Mouse (Mus musculus): ENCODE measurements around the gene Rem1. TPM values are rescaled to one million over a fixed set of nuclear protein-coding genes. Genes with fewer than 3 reads are reported as not detected.

The Rem1 gene
- polyA plus RNA-seq, 1 experiment from 2014 or later: 13.2 TPM

- no peaks in the 10 kb centered on the region for H3K9me3 ChIP-seq (ENCODE audit: control insufficient read depth, low read length)
- H3K36me3 ChIP-seq (ENCODE audit: control insufficient read depth, insufficient read depth, low read length): peaks cover 93% of the 10 kb centered on the region
- no peak overlapping the region for H3K4me3 ChIP-seq (ENCODE audit: control insufficient read depth in 1 of 2, insufficient read depth in 1 of 2, low read depth in 1 of 2, low read length in 2 of 2)
- H3K9ac ChIP-seq (ENCODE audit: low read length): no peak overlapping the region
- 60% methylated on average over 3 of the region's 3 CpGs for WGBS
- peaks cover 7 to 26% of the 10 kb centered on the region in 2 experiments; a peak in 3 of 4 replicates for H3K4me1 ChIP-seq (ENCODE audit: control insufficient read depth in 2 of 2, insufficient read depth in 2 of 2, low read length in 2 of 2)
- no peak for ATAC-seq (ENCODE audit: insufficient number of reproducible peaks, insufficient read depth, low FRiP score, low read depth)
- no peak overlapping the region for H3K4me2 ChIP-seq (ENCODE audit: low read length)
- no peak overlapping the region for H3K27ac ChIP-seq (replicated peaks in 1 of 2; ENCODE audit: control insufficient read depth in 1 of 2, insufficient read depth in 1 of 2, low read depth in 2 of 2, low read length in 2 of 2)
- H3K27me3 ChIP-seq (ENCODE audit: control insufficient read depth, insufficient read depth, low read length): no peaks in the 10 kb centered on the region
These were observed 51.6 kb downstream of the Rem1 start for GRCm38 (mm10) chr2:152678302-152678701.

- H3K36me3 ChIP-seq (ENCODE audit: control insufficient read depth, insufficient read depth, low read length): peaks cover 96% of the 10 kb centered on the region
These were observed 52.2 kb downstream of the Rem1 start for GRCm38 (mm10) chr2:152678925-152679324.

GRCm38 (mm10) chr2:152679701-152680355, 53.1 kb downstream of the Rem1 start:
- H3K4me3 ChIP-seq (ENCODE audit: control insufficient read depth in 1 of 2, insufficient read depth in 1 of 2, low read depth in 1 of 2, low read length in 2 of 2): no peak overlapping the region
- no peaks in the 10 kb centered on the region for H3K27me3 ChIP-seq (ENCODE audit: control insufficient read depth, insufficient read depth, low read length)
- WGBS: 76% methylated on average over 8 of the region's 8 CpGs
- peaks cover 98% of the 10 kb centered on the region for H3K36me3 ChIP-seq (ENCODE audit: control insufficient read depth, insufficient read depth, low read length)
- H3K4me1 ChIP-seq (ENCODE audit: control insufficient read depth in 2 of 2, insufficient read depth in 2 of 2, low read length in 2 of 2): peaks cover 4 to 17% of the 10 kb centered on the region in 2 experiments; a peak in 3 of 4 replicates
- H3K27ac ChIP-seq (replicated peaks in 1 of 2; ENCODE audit: control insufficient read depth in 1 of 2, insufficient read depth in 1 of 2, low read depth in 2 of 2, low read length in 2 of 2): peak overlapping the region; percentile 4 to 6; a peak in 1 of 4 replicates
- no peak for ATAC-seq (ENCODE audit: insufficient number of reproducible peaks, insufficient read depth, low FRiP score, low read depth)
- peak overlapping the region; percentile 30 for H3K9ac ChIP-seq (ENCODE audit: low read length)
- no peaks in the 10 kb centered on the region for H3K9me3 ChIP-seq (ENCODE audit: control insufficient read depth, low read length)
- no peak overlapping the region for H3K4me2 ChIP-seq (ENCODE audit: low read length)

More at GRCm38 (mm10) chr2:152678925-152679324, 52.2 kb downstream of the Rem1 start:
- WGBS: 88% methylated on average over 5 of the region's 5 CpGs
- no peaks in the 10 kb centered on the region for H3K27me3 ChIP-seq (ENCODE audit: control insufficient read depth, insufficient read depth, low read length)
- no peak overlapping the region for H3K4me3 ChIP-seq (ENCODE audit: control insufficient read depth in 1 of 2, insufficient read depth in 1 of 2, low read depth in 1 of 2, low read length in 2 of 2)
- H3K27ac ChIP-seq (replicated peaks in 1 of 2; ENCODE audit: control insufficient read depth in 1 of 2, insufficient read depth in 1 of 2, low read depth in 2 of 2, low read length in 2 of 2): no peak overlapping the region
- peaks cover 6 to 24% of the 10 kb centered on the region in 2 experiments; a peak in 3 of 4 replicates for H3K4me1 ChIP-seq (ENCODE audit: control insufficient read depth in 2 of 2, insufficient read depth in 2 of 2, low read length in 2 of 2)
- ATAC-seq (ENCODE audit: insufficient number of reproducible peaks, insufficient read depth, low FRiP score, low read depth): no peak
- H3K4me2 ChIP-seq (ENCODE audit: low read length): no peak overlapping the region
- H3K9ac ChIP-seq (ENCODE audit: low read length): no peak overlapping the region
- no peaks in the 10 kb centered on the region for H3K9me3 ChIP-seq (ENCODE audit: control insufficient read depth, low read length)

DNA sequence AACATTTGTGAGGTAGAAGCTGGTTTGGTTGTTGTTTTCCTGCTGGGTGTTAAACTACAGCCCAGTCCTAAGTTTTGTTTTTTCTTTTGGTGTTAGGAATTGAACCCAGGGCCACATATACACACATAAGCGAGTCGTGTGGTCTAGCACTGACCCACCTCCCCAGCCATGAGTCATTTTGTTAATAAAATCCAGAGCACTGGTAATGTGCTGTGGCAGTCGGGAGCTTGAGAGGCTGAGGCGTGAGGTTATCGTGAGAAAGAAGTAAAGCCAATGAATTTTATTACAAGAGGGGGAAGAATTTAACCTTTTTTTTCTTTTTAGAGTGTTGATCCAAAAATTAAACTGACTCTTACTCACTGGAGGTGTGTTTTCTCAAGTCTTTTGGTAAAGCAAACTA, 56.3 kb downstream of the Rem1 start:
- Histone ChIP-seq H3K4me2 (ENCODE audit: low read length) (no peak overlapping the region), H3K36me3 (ENCODE audit: control insufficient read depth, insufficient read depth, low read length) (peaks cover 98% of the 10 kb centered on the region), H3K9me3 (ENCODE audit: control insufficient read depth, low read length) (0 out of 2 replicates have a peak, but pooled peaks cover 5% of the 10 kb centered on the region), H3K4me1 (ENCODE audit: control insufficient read depth in 2 of 2, insufficient read depth in 2 of 2, low read length in 2 of 2) (peaks cover 4 to 13% of the 10 kb centered on the region in 2 experiments; a peak in 3 of 4 replicates), H3K9ac (ENCODE audit: low read length) (no peak overlapping the region), H3K4me3 (ENCODE audit: control insufficient read depth in 1 of 2, insufficient read depth in 1 of 2, low read depth in 1 of 2, low read length in 2 of 2) (no peak overlapping the region), H3K27ac (replicated peaks in 1 of 2; ENCODE audit: control insufficient read depth in 1 of 2, insufficient read depth in 1 of 2, low read depth in 2 of 2, low read length in 2 of 2) (no peak overlapping the region), H3K27me3 (ENCODE audit: control insufficient read depth, insufficient read depth, low read length) (no peaks in the 10 kb centered on the region)
- ATAC-seq (ENCODE audit: insufficient number of reproducible peaks, insufficient read depth, low FRiP score, low read depth): no peak
- 89% methylated on average over 5 of the region's 5 CpGs for WGBS

Other genes with a start within 250 kb of the Rem1 start
- 13.1 and 15.0 TPM in 2 replicates for gene Sox12, start 228.9 kb upstream of the Rem1 start, polyA plus RNA-seq (2014; fragmentation: Nextera tagmentation; extraction: Ambion mirVana)
- 35.7 and 36.1 TPM in 2 replicates for gene Zcchc3, start 211.9 kb upstream of the Rem1 start, polyA plus RNA-seq (2014; fragmentation: Nextera tagmentation; extraction: Ambion mirVana)
- gene 6820408C15Rik, start 211.4 kb upstream of the Rem1 start, polyA plus RNA-seq (2014; fragmentation: Nextera tagmentation; extraction: Ambion mirVana): 1.8 and 2.3 TPM in 2 replicates
- gene Defb23, start 162.3 kb upstream of the Rem1 start, polyA plus RNA-seq (2014; fragmentation: Nextera tagmentation; extraction: Ambion mirVana): not detected in 2 replicates
- not detected in 2 replicates for gene Defb20, start 149.9 kb upstream of the Rem1 start, polyA plus RNA-seq (2014; fragmentation: Nextera tagmentation; extraction: Ambion mirVana)
- gene Defb22, start 136.8 kb upstream of the Rem1 start, polyA plus RNA-seq (2014; fragmentation: Nextera tagmentation; extraction: Ambion mirVana): not detected in 2 replicates
- gene Defb26, start 115.3 kb upstream of the Rem1 start, polyA plus RNA-seq (2014; fragmentation: Nextera tagmentation; extraction: Ambion mirVana): not detected in 2 replicates
- gene Defb28, start 108.7 kb upstream of the Rem1 start, polyA plus RNA-seq (2014; fragmentation: Nextera tagmentation; extraction: Ambion mirVana): not detected in 2 replicates
- not detected in 2 replicates for gene Defb29, start 86.9 kb upstream of the Rem1 start, polyA plus RNA-seq (2014; fragmentation: Nextera tagmentation; extraction: Ambion mirVana)
- gene Gm17416, start 57.6 kb upstream of the Rem1 start, polyA plus RNA-seq (2014; fragmentation: Nextera tagmentation; extraction: Ambion mirVana): not detected in 2 replicates
- gene Defb21, start 54.2 kb upstream of the Rem1 start, polyA plus RNA-seq (2014; fragmentation: Nextera tagmentation; extraction: Ambion mirVana): not detected in 2 replicates
- gene Defb19, start 46.6 kb upstream of the Rem1 start, polyA plus RNA-seq (2014; fragmentation: Nextera tagmentation; extraction: Ambion mirVana): 1.2 TPM in 1 of 2 replicates, not detected in the other
- not detected in 2 replicates for gene Defb45, start 27.6 kb upstream of the Rem1 start, polyA plus RNA-seq (2014; fragmentation: Nextera tagmentation; extraction: Ambion mirVana)
- not detected in 2 replicates for gene Defb36, start 22.6 kb upstream of the Rem1 start, polyA plus RNA-seq (2014; fragmentation: Nextera tagmentation; extraction: Ambion mirVana)
- 0.94 and 0.95 TPM in 2 replicates for gene Defb25, start 3.9 kb upstream of the Rem1 start, polyA plus RNA-seq (2014; fragmentation: Nextera tagmentation; extraction: Ambion mirVana)
- gene H13, start 42.5 kb downstream of the Rem1 start, polyA plus RNA-seq (2014; fragmentation: Nextera tagmentation; extraction: Ambion mirVana): 70.6 and 74.6 TPM in 2 replicates
- gene Mcts2, start 60.1 kb downstream of the Rem1 start, polyA plus RNA-seq (2014; fragmentation: Nextera tagmentation; extraction: Ambion mirVana): 20.8 and 25.6 TPM in 2 replicates
- 56.8 and 61.1 TPM in 2 replicates for gene Id1, start 109.3 kb downstream of the Rem1 start, polyA plus RNA-seq (2014; fragmentation: Nextera tagmentation; extraction: Ambion mirVana)
- gene Cox4i2, start 127.2 kb downstream of the Rem1 start, polyA plus RNA-seq (2014; fragmentation: Nextera tagmentation; extraction: Ambion mirVana): 18.5 and 18.6 TPM in 2 replicates
- 59.0 and 68.1 TPM in 2 replicates for gene Bcl2l1, start 204.8 kb downstream of the Rem1 start, polyA plus RNA-seq (2014; fragmentation: Nextera tagmentation; extraction: Ambion mirVana)
- gene Tpx2, start 221.0 kb downstream of the Rem1 start, polyA plus RNA-seq (2014; fragmentation: Nextera tagmentation; extraction: Ambion mirVana): 56.2 and 60.8 TPM in 2 replicates

Measured in heart, embryonic 14.5 days (tissue).